Comparison of ENCODE assay signal across 8 mouse cellular contexts in genomic region chr17:24887291-24888080, GRCm38 (mm10). TPM values are rescaled to one million over a fixed set of nuclear protein-coding genes. Genes with fewer than 3 reads are reported as not detected.
DNase-seq lines count a peak whose midpoint lies in the region; ATAC-seq and TF ChIP-seq lines count a peak whose summit lies in the region.

No protein-coding gene starts in this region.

- 62% methylated on average over 18 of the region's 18 CpGs for WGBS in heart, embryonic 11.5 days (ENCODE audit: insufficient replicate concordance)
- whole genome bisulfite sequencing in intestine, postnatal 0 days, result 59% methylated on average over 18 of the region's 18 CpGs

- DNase-seq in heart, adult 8-10 months (ENCODE audit: low spot score), result no peak
- peak; percentile 19 for DNase-seq in splenic B cell, adult 2 months (ENCODE audit: low read depth, low spot score)
- DNase-seq in spleen, postnatal 36 days (ENCODE audit: low spot score in 2 of 2), result no peak
- DNase-seq in natural killer cell, adult 2 months (ENCODE audit: low spot score in 2 of 2), result no peak

- ATAC-seq in heart, embryonic 11.5 days (replicated peaks; ENCODE audit: insufficient number of reproducible peaks, low FRiP score, low TSS enrichment), result no peak
- no peak for ATAC-seq in intestine, postnatal 0 days

- peak overlapping the region; percentile 81 for H3K4me3 ChIP-seq in heart, embryonic 11.5 days (ENCODE audit: low read depth, low read length)
- peak overlapping the region; percentile 91 for H3K4me3 ChIP-seq in ES-Bruce4 (ENCODE audit: low read depth, low read length)
- H3K4me3 ChIP-seq in embryonic fibroblast, embryonic 13.5 days (ENCODE audit: insufficient read depth, low read length), result peak overlapping the region; percentile 85
- H3K4me3 ChIP-seq in intestine, postnatal 0 days (ENCODE audit: low read depth, low read length), result peak overlapping the region; percentile 76

- no peaks in the 10 kb centered on the region for H3K9me3 ChIP-seq in heart, embryonic 11.5 days (replicated peaks; ENCODE audit: control insufficient read depth, low read length)
- no peaks in the 10 kb centered on the region for H3K9me3 ChIP-seq in ES-Bruce4 (replicated peaks; ENCODE audit: control insufficient read depth, insufficient read depth, low read length, poor library complexity, severe bottlenecking)
- H3K9me3 ChIP-seq in intestine, postnatal 0 days (ENCODE audit: control insufficient read depth), result no peaks in the 10 kb centered on the region

- H3K4me2 ChIP-seq in heart, embryonic 11.5 days, result peak overlapping the region; percentile 82
- peak overlapping the region; percentile 68 for H3K4me2 ChIP-seq in intestine, postnatal 0 days (replicated peaks; ENCODE audit: low read depth)

- H3K4me1 ChIP-seq in heart, embryonic 11.5 days (ENCODE audit: control insufficient read depth, insufficient read depth, low read length), result peaks cover 17% of the 10 kb centered on the region
- no peaks in the 10 kb centered on the region for H3K4me1 ChIP-seq in ES-Bruce4 (ENCODE audit: control insufficient read depth, insufficient read depth, low read length)
- peaks cover 2% of the 10 kb centered on the region; the same call in 1 of the 2 replicates for H3K4me1 ChIP-seq in embryonic fibroblast, embryonic 13.5 days (ENCODE audit: control insufficient read depth, insufficient read depth, low read length)
- peaks cover 12% of the 10 kb centered on the region; the same call in 1 of the 2 replicates for H3K4me1 ChIP-seq in intestine, postnatal 0 days (replicated peaks; ENCODE audit: control insufficient read depth, insufficient read depth, low read length)

- no peak for TF ChIP-seq CTCF in ES-Bruce4 (IDR thresholded peaks at IDR 0.05; ENCODE audit: low read depth, low read length)
- TF ChIP-seq CTCF in embryonic fibroblast, embryonic 13.5 days (IDR thresholded peaks at IDR 0.05; ENCODE audit: borderline replicate concordance, insufficient read depth, low read length), result no peak
- TF ChIP-seq CTCF in intestine, postnatal 0 days (IDR thresholded peaks at IDR 0.05; ENCODE audit: low read depth), result no peak

- H3K9ac ChIP-seq in heart, embryonic 11.5 days (ENCODE audit: low read depth, low read length), result peak overlapping the region; percentile 89
- H3K9ac ChIP-seq in ES-Bruce4 (ENCODE audit: low read depth, poor library complexity, severe bottlenecking), result peak overlapping the region; percentile 85
- H3K9ac ChIP-seq in intestine, postnatal 0 days (ENCODE audit: low read depth, low read length), result peak overlapping the region; percentile 79

- peaks cover 13% of the 10 kb centered on the region for H3K36me3 ChIP-seq in heart, embryonic 11.5 days (ENCODE audit: control insufficient read depth, insufficient read depth, low read length)
- 0 out of 2 replicates have a peak, but pooled peaks cover 3% of the 10 kb centered on the region for H3K36me3 ChIP-seq in ES-Bruce4 (ENCODE audit: control insufficient read depth, insufficient read depth, low read length, poor library complexity, severe bottlenecking)
- H3K36me3 ChIP-seq in intestine, postnatal 0 days (ENCODE audit: control insufficient read depth, insufficient read depth), result peaks cover 50% of the 10 kb centered on the region
- H3K36me3 ChIP-seq in splenic B cell, adult 2 months (ENCODE audit: control insufficient read depth, insufficient read depth, low read length, poor library complexity, severe bottlenecking), result peaks cover 9% of the 10 kb centered on the region

- TF ChIP-seq EP300 in ES-Bruce4 (IDR thresholded peaks at IDR 0.05; ENCODE audit: insufficient read depth, low read depth, low read length), result no peak

- TF ChIP-seq POLR2A in ES-Bruce4 (IDR thresholded peaks at IDR 0.05; ENCODE audit: insufficient read depth, low read length), result no peak
- TF ChIP-seq POLR2A in embryonic fibroblast, embryonic 13.5 days (IDR thresholded peaks at IDR 0.05; ENCODE audit: low read depth, low read length), result peak; percentile 28; the same call in 1 of the 2 replicates

- no peak overlapping the region; the same call in 1 of the 2 replicates for H3K27ac ChIP-seq in heart, embryonic 11.5 days (ENCODE audit: low read depth, low read length)
- H3K27ac ChIP-seq in ES-Bruce4 (ENCODE audit: insufficient read depth, low read length), result no peak overlapping the region
- no peak overlapping the region for H3K27ac ChIP-seq in embryonic fibroblast, embryonic 13.5 days (ENCODE audit: insufficient read depth, low read length)
- H3K27ac ChIP-seq in intestine, postnatal 0 days (ENCODE audit: low read depth, low read length), result peak overlapping the region; percentile 79; the same call in 1 of the 2 replicates

- H3K27me3 ChIP-seq in heart, embryonic 11.5 days (ENCODE audit: control insufficient read depth, insufficient read depth, low read length), result no peaks in the 10 kb centered on the region
- no peaks in the 10 kb centered on the region for H3K27me3 ChIP-seq in ES-Bruce4 (ENCODE audit: control insufficient read depth, insufficient read depth, low read length, poor library complexity, severe bottlenecking)
- no peaks in the 10 kb centered on the region for H3K27me3 ChIP-seq in intestine, postnatal 0 days (replicated peaks; ENCODE audit: control insufficient read depth, insufficient read depth, low read length)
- H3K27me3 ChIP-seq in splenic B cell, adult 2 months (ENCODE audit: control insufficient read depth, insufficient read depth, low read length, poor library complexity, severe bottlenecking), result no peaks in the 10 kb centered on the region

RNA-seq across cellular contexts. Expression of gene Spsb3, which starts 1.0 kb away (rescaled TPM):
- 25.2 and 26.5 TPM in 2 replicates for polyA plus RNA-seq in heart, embryonic 11.5 days (2014; fragmentation: Nextera tagmentation; extraction: Ambion mirVana)
- total RNA-seq in heart, adult 8-10 months (2022), result 10 to 100 TPM; 25.8 to 29.3 (median 27.7) TPM
- polyA plus RNA-seq in ES-Bruce4 (2011; ENCODE audit: insufficient read depth, insufficient read length, low read depth, missing spikeins), result 10.5 and 13.8 TPM in 2 replicates
- polyA plus RNA-seq in embryonic fibroblast, embryonic 13.5 days (2011; ENCODE audit: insufficient read length, low read depth, missing spikeins), result 15.5 and 17.4 TPM in 2 replicates
- 42.3 and 43.4 TPM in 2 replicates for polyA plus RNA-seq in intestine, postnatal 0 days (2015; fragmentation: Nextera tagmentation; extraction: Ambion mirVana)

RNA-seq across cellular contexts. Expression of gene Nubp2, which starts 1.3 kb away (rescaled TPM):
- polyA plus RNA-seq in heart, embryonic 11.5 days (2014; fragmentation: Nextera tagmentation; extraction: Ambion mirVana), result 42.3 and 43.3 TPM in 2 replicates
- 10 to 100 TPM; 17.2 to 20.1 (median 19.2) TPM for total RNA-seq in heart, adult 8-10 months (2022)
- polyA plus RNA-seq in ES-Bruce4 (2011; ENCODE audit: insufficient read depth, insufficient read length, low read depth, missing spikeins), result 29.8 and 39.0 TPM in 2 replicates
- 22.2 and 25.6 TPM in 2 replicates for polyA plus RNA-seq in embryonic fibroblast, embryonic 13.5 days (2011; ENCODE audit: insufficient read length, low read depth, missing spikeins)
- 48.0 and 53.5 TPM in 2 replicates for polyA plus RNA-seq in intestine, postnatal 0 days (2015; fragmentation: Nextera tagmentation; extraction: Ambion mirVana)

RNA-seq across cellular contexts. Expression of gene Eme2, which starts 7.4 kb away (rescaled TPM):
- 15.3 and 19.3 TPM in 2 replicates for polyA plus RNA-seq in heart, embryonic 11.5 days (2014; fragmentation: Nextera tagmentation; extraction: Ambion mirVana)
- total RNA-seq in heart, adult 8-10 months (2022), result 10 to 100 TPM; 19.4 to 23.5 (median 21.1) TPM
- polyA plus RNA-seq in ES-Bruce4 (2011; ENCODE audit: insufficient read depth, insufficient read length, low read depth, missing spikeins), result 4.0 and 6.8 TPM in 2 replicates
- polyA plus RNA-seq in embryonic fibroblast, embryonic 13.5 days (2011; ENCODE audit: insufficient read length, low read depth, missing spikeins), result 12.4 and 14.7 TPM in 2 replicates
- polyA plus RNA-seq in intestine, postnatal 0 days (2015; fragmentation: Nextera tagmentation; extraction: Ambion mirVana), result 16.7 and 18.5 TPM in 2 replicates

RNA-seq across cellular contexts. Expression of gene Mrps34, which starts 7.4 kb away (rescaled TPM):
- polyA plus RNA-seq in heart, embryonic 11.5 days (2014; fragmentation: Nextera tagmentation; extraction: Ambion mirVana), result 85.6 and 92.1 TPM in 2 replicates
- 100 to 1,000 TPM in 2 of 4 experiments, 10 to 100 TPM in 2; 88.8 to 125 (median 109) TPM for total RNA-seq in heart, adult 8-10 months (2022)
- polyA plus RNA-seq in ES-Bruce4 (2011; ENCODE audit: insufficient read depth, insufficient read length, low read depth, missing spikeins), result 29.9 and 35.5 TPM in 2 replicates
- polyA plus RNA-seq in embryonic fibroblast, embryonic 13.5 days (2011; ENCODE audit: insufficient read length, low read depth, missing spikeins), result 25.5 and 28.7 TPM in 2 replicates
- 132 and 141 TPM in 2 replicates for polyA plus RNA-seq in intestine, postnatal 0 days (2015; fragmentation: Nextera tagmentation; extraction: Ambion mirVana)

RNA-seq across cellular contexts. Expression of gene Nme3, which starts 8.8 kb away (rescaled TPM):
- polyA plus RNA-seq in heart, embryonic 11.5 days (2014; fragmentation: Nextera tagmentation; extraction: Ambion mirVana), result 35.7 and 37.9 TPM in 2 replicates
- 10 to 100 TPM; 29.0 to 31.4 (median 29.5) TPM for total RNA-seq in heart, adult 8-10 months (2022)
- polyA plus RNA-seq in ES-Bruce4 (2011; ENCODE audit: insufficient read depth, insufficient read length, low read depth, missing spikeins), result 31.1 and 32.3 TPM in 2 replicates
- 2.7 and 4.7 TPM in 2 replicates for polyA plus RNA-seq in embryonic fibroblast, embryonic 13.5 days (2011; ENCODE audit: insufficient read length, low read depth, missing spikeins)
- polyA plus RNA-seq in intestine, postnatal 0 days (2015; fragmentation: Nextera tagmentation; extraction: Ambion mirVana), result 47.4 and 54.4 TPM in 2 replicates
